Mouse (Mus musculus) embryonic facial prominence, embryonic 15.5 days (tissue): Measurements from ENCODE around the gene Sctr. TPM values are rescaled to one million over a fixed set of nuclear protein-coding genes. Genes with fewer than 3 reads are reported as not detected.

Experiments
- ATAC-seq: fragments of 200-750 bp; cut with Nextera tagmentation; 2 replicates; pipeline ENCODE4 v1.8.0; 2017; ENCODE audit warnings: low read depth, moderate TSS enrichment; ENCODE audit not compliant: insufficient number of reproducible peaks, low FRiP score, low TSS enrichment
- H3K27ac ChIP-seq: fragments of 300-500 bp; sonication (generic); replicated peaks from 2 replicates; pipeline ENCODE4 v1.5.1; 2015; ENCODE audit warnings: mild to moderate bottlenecking, inconsistent platforms
- H3K27me3 ChIP-seq: fragments of 300-500 bp; sonication (generic); 2 replicates; pipeline ENCODE4 v1.6.1; 2015; ENCODE audit warnings: inconsistent platforms
- H3K36me3 ChIP-seq: fragments of 300-500 bp; sonication (generic); 2 replicates; pipeline ENCODE4 v1.6.1; 2015; ENCODE audit warnings: mild to moderate bottlenecking, inconsistent platforms
- H3K4me1 ChIP-seq: fragments of 300-500 bp; sonication (generic); 2 replicates; pipeline ENCODE4 v1.6.1; 2015; ENCODE audit warnings: inconsistent platforms
- H3K4me2 ChIP-seq: fragments of 300-500 bp; sonication (generic); replicated peaks from 2 replicates; pipeline ENCODE4 v1.6.1; 2015; ENCODE audit warnings: mild to moderate bottlenecking, inconsistent platforms
- H3K4me3 ChIP-seq: fragments of 300-500 bp; sonication (generic); replicated peaks from 2 replicates; pipeline ENCODE4 v1.5.1; 2015; ENCODE audit warnings: mild to moderate bottlenecking, inconsistent platforms
- H3K9ac ChIP-seq: fragments of 300-500 bp; sonication (generic); 2 replicates; pipeline ENCODE4 v1.6.1; 2015; ENCODE audit warnings: inconsistent platforms
- H3K9me3 ChIP-seq: fragments of 300-500 bp; sonication (generic); replicated peaks from 2 replicates; pipeline ENCODE4 v1.6.1; 2016; ENCODE audit warnings: inconsistent platforms
- WGBS: fragments of 180-500 bp; shearing (Covaris S2); methylation state at CpG from one replicate; pipeline ENCODE4 v1.1.7; 2015; 5-methylcytosine and 5-hydroxymethylcytosine counted together
- polyA plus RNA-seq: library from polyadenylated mRNA; unstranded; fragments of >200 nt; fragmentation: Nextera tagmentation; extraction: Ambion mirVana; gene quantifications from 2 replicates; pipeline ENCODE4 v1.2.1, GENCODE M21; 2015

Gene Sctr
- polyA plus RNA-seq, 1 experiment from 2014 or later: 0.20 TPM

DNA sequence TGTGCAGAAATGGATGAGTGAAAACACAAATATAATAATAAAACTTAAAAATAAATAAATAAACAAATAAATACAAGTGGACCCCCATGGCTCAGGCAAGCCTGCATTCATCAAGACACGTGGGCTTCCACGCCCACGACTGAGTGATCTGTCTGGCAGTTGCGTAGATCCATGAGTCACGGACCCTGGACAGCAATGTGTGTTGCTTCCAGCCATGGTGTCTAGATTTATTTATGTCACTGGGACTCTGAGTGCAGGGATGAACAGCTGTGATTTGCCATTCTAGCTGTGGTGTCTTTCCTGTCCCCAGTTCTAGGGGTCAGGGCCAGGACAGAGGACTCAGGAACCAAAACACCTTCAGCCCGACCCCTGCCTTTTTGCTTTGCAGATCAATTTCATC is 48.3 kb downstream of the Sctr start:
- Histone ChIP-seq H3K4me3 (no peak overlapping the region), H3K9me3 (no peaks in the 10 kb centered on the region), H3K36me3 (no peaks in the 10 kb centered on the region), H3K27me3 (no peaks in the 10 kb centered on the region), H3K4me1 (peaks cover 9% of the 10 kb centered on the region; the same call in 1 of the 2 replicates), H3K9ac (no peak overlapping the region), H3K27ac (no peak overlapping the region), H3K4me2 (no peak overlapping the region)
- 84% methylated on average over 6 of the region's 6 CpGs for WGBS
- ATAC-seq: no peak

DNA sequence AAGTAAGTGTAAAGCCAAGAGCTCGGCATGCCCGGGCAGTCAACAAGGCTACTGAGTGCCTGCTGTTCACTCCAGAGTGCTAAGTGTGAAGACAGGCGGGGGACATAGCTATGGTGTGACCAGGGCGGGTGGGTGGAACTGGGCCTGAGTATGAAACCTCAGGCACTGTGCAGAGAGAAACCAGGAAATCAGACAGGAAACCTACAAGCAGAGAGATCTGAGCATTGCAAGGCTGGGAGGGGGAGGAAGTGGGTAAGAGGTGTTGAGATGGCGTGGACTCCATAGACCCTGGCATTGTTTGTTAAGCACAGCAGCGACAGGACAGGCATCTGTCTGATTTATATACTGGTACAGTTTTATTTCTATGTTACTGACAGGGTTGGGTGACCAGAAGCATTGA is 48.8 kb downstream of the Sctr start:
- no peak for ATAC-seq

DNA sequence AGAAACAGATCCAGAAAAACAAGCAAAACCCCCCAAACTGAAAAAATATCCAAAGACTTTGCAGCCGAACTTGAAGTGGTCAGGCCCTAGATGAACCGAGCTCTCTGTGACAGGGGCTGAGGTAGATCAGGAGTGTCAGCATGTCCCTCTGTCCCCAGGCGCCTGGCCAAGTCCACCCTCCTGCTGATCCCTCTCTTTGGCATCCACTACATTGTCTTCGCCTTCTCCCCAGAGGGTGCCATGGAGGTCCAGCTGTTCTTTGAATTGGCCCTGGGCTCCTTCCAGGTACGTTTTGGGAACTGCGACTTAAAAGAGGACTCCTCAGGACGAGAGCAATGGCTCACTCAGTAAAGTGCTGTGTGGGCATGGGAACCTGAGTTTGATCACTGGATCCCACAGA is 49.5 kb downstream of the Sctr start:
- 73% methylated on average over 7 of the region's 7 CpGs for WGBS
- Histone ChIP-seq H3K27me3 (no peaks in the 10 kb centered on the region), H3K9ac (no peak overlapping the region), H3K36me3 (no peaks in the 10 kb centered on the region), H3K4me1 (peaks cover 9% of the 10 kb centered on the region; the same call in 1 of the 2 replicates), H3K4me3 (no peak overlapping the region), H3K27ac (no peak overlapping the region), H3K9me3 (no peaks in the 10 kb centered on the region), H3K4me2 (no peak overlapping the region)
- ATAC-seq: no peak

More for the DNA sequence above, 48.8 kb downstream of the Sctr start:
- Histone ChIP-seq H3K27me3 (no peaks in the 10 kb centered on the region), H3K4me1 (peaks cover 9% of the 10 kb centered on the region; the same call in 1 of the 2 replicates), H3K4me2 (no peak overlapping the region), H3K9ac (no peak overlapping the region), H3K9me3 (no peaks in the 10 kb centered on the region), H3K27ac (no peak overlapping the region), H3K36me3 (no peaks in the 10 kb centered on the region), H3K4me3 (no peak overlapping the region)
- 70% methylated on average over 6 of the region's 6 CpGs for WGBS

DNA sequence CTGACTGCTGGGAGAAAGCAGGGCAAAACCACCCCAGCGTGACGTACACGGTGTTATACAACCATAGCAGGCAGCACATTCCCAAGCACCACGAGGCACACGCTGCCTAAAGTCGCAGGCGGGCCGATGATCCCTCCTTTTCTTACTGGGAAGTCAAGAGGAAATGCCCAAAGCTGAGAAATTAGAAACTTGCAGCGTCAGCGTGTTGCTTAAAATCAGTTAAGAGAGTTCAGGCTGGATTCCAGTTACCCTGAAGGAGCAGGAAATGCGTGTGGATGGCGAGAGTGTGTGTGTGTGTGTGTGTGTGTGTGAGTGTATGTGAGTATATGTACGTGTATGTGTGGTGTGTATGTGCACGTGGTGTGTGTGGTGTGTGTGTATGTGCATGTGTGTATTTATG is 50.4 kb downstream of the Sctr start:
- no peaks in the 10 kb centered on the region for H3K27me3 ChIP-seq
- H3K36me3 ChIP-seq: no peaks in the 10 kb centered on the region
- H3K27ac ChIP-seq: no peak overlapping the region
- no peaks in the 10 kb centered on the region for H3K9me3 ChIP-seq
- ATAC-seq: no peak; the same call in 1 of the 2 replicates
- peaks cover 9% of the 10 kb centered on the region; the same call in 1 of the 2 replicates for H3K4me1 ChIP-seq
- 30% methylated on average over 14 of the region's 14 CpGs for WGBS
- H3K4me3 ChIP-seq: no peak overlapping the region
- no peak overlapping the region for H3K9ac ChIP-seq
- no peak overlapping the region for H3K4me2 ChIP-seq

DNA sequence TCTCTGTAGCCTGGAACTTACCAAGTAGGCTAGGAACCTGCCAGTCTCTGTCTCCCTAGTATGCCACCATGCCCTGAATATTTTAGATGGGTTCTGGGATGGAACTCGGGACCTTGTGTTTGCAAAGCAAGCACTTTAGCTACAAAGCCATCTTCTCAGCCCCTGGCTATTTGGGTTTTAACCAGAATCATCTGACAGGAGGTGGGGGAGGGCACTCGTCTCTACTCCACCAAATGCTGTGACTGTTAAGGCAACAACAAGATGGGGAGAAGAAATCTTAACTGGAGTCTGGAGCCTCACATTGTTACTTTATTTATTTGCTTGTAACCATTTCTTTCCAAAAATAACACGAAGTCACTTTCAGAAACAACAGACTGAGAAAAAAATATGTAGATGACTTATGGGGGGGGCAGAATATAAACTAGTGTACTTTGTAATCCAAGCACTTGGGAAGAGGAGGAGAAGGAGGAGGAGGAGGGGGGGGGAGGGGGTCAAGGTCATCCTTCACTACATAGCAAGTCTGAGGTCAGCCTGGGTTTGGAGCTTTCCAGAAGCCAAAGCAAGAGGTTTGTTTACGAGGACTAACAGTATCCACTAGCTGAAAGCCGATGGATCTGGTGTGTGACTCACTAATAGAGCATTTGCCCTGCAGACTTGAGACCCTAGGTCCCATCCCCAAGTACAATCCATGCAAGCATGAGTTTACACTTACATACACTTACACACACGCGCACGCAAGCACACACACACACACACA is 51.2 kb downstream of the Sctr start:
- Histone ChIP-seq H3K9ac (no peak overlapping the region), H3K4me3 (no peak overlapping the region), H3K4me1 (peaks cover 9% of the 10 kb centered on the region; the same call in 1 of the 2 replicates), H3K4me2 (no peak overlapping the region), H3K36me3 (no peaks in the 10 kb centered on the region), H3K27ac (no peak overlapping the region), H3K27me3 (no peaks in the 10 kb centered on the region), H3K9me3 (no peaks in the 10 kb centered on the region)
- 58% methylated on average over 8 of the region's 8 CpGs for WGBS
- ATAC-seq: no peak

DNA sequence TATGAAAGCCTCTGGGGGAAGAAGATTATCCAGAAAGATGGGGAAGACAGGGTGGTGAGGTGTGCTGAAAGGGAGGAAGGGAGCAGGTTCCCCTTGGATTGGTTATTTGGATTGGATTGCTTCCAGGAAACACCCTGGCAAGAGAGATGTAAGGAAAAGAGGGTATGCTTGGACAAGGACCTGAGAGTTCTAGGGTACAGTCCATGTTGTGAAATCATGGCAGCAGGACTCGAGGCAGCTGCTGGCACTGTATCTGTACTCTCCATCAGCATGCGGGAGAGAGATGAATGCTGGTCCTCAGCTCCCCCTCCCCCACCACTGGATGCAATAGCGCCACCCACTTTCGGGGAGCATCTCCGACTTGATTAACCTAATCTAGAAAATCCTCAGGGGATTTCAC is 54.0 kb downstream of the Sctr start:
- no peak for ATAC-seq
- Histone ChIP-seq H3K36me3 (no peaks in the 10 kb centered on the region), H3K4me3 (no peak overlapping the region), H3K9ac (no peak overlapping the region), H3K27me3 (no peaks in the 10 kb centered on the region), H3K9me3 (no peaks in the 10 kb centered on the region), H3K27ac (no peak overlapping the region), H3K4me2 (no peak overlapping the region), H3K4me1 (peaks cover 9% of the 10 kb centered on the region; the same call in 1 of the 2 replicates)
- 60% methylated on average over 5 of the region's 5 CpGs for WGBS

DNA sequence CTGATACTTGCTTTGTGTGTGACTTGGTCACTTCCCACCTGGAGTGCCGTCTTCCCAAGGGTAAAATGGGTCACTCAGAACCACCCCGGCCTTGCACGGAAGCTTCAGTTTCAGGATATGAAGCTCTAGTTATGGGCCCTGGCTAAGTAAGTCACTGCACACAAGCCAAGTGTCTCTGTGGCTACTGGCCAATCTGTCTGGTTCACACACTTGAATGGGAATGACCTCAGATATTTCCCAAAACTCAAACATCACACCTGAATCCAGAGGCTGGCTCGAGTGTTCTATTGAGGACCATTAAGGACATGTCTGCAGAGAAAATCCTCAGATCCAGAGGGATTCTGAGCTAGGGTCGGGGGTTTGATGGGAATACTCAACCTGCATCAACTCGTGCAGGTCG is 55.5 kb downstream of the Sctr start:
- WGBS: 88% methylated on average over 7 of the region's 7 CpGs
- H3K27me3 ChIP-seq: no peaks in the 10 kb centered on the region
- peaks cover 4% of the 10 kb centered on the region; the same call in 1 of the 2 replicates for H3K4me1 ChIP-seq
- H3K9me3 ChIP-seq: no peaks in the 10 kb centered on the region
- H3K4me3 ChIP-seq: no peak overlapping the region
- no peak overlapping the region for H3K4me2 ChIP-seq
- H3K27ac ChIP-seq: no peak overlapping the region
- ATAC-seq: no peak
- no peak overlapping the region for H3K9ac ChIP-seq
- H3K36me3 ChIP-seq: no peaks in the 10 kb centered on the region

DNA sequence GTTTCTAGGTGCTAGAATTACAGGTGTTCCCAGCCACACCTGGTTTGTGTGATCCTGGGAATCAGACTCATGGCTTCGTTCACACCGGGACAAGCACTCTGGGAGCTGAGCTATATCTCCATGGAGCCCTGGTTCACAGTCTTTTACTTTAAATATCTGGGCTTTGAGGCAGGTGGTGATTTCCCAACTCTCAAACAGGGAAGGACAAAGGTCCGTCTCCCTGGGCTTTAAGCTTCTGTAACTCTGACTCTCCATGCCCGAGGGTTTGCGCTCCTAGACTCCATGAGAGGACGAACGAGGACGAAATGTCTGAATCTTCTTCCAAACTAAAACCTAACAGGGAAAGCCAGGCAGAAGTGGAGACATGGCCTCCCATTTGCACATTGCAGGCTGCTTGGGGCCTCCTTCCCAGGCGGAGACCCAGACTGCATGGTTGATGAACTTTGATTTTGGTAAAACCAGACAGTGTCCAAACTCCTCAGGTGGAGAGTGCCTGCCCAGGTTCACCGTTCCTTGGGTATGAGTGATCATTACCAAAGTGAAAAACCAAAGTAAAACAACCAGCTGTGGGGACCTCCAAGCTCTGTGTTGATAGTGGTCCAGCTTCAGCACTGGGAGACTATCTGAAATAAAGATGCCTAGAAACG is 57.5 kb downstream of the Sctr start:
- no peaks in the 10 kb centered on the region for H3K36me3 ChIP-seq
- H3K9ac ChIP-seq: no peak overlapping the region
- no peaks in the 10 kb centered on the region for H3K9me3 ChIP-seq
- H3K27ac ChIP-seq: no peak overlapping the region
- no peak overlapping the region for H3K4me3 ChIP-seq
- no peak for ATAC-seq
- no peak overlapping the region for H3K4me2 ChIP-seq
- 87% methylated on average over 11 of the region's 11 CpGs for WGBS
- H3K4me1 ChIP-seq: no peaks in the 10 kb centered on the region
- H3K27me3 ChIP-seq: no peaks in the 10 kb centered on the region

DNA sequence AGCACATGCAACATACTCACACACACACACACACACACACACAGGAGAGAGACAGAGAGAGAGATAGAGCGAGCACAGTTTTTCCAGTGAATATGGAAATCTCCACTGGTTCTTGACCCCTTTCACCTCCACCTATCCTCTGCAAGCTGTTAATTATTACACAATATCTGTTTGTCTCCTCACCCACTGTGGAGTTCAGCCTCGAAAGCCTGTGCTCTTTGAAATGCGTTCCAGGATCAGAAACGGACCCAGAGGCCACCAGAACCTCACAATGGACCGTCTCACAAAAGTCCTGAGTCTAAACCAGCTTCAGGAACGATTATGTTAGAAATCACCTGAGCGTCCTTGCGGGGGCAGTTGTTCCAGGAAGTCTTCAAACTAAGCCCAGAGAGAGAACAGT is 59.5 kb downstream of the Sctr start:
- Histone ChIP-seq H3K4me3 (no peak overlapping the region), H3K9me3 (no peaks in the 10 kb centered on the region), H3K27ac (no peak overlapping the region), H3K4me1 (no peaks in the 10 kb centered on the region), H3K36me3 (no peaks in the 10 kb centered on the region), H3K9ac (no peak overlapping the region), H3K27me3 (no peaks in the 10 kb centered on the region), H3K4me2 (no peak overlapping the region)
- 83% methylated on average over 8 of the region's 8 CpGs for WGBS
- ATAC-seq: no peak

DNA sequence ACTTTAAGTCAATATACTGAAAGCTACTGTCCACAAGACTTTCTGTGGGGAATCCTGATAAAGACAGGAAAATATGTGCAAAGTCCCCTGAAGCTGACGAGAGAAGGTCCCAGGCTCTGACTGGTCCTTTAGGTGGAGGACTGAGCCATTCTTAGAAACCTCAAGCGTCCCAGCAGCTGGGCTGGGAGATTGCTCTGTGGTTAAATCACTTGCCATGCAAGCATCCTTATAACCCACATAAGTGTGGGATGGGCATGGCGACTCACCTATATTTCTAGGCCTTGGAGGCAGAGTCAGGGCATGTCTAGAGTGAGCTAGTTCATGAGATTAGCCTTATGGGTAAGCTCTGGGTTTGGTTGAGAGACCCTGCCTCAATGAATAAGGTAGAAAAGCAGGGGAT is 59.9 kb downstream of the Sctr start:
- Histone ChIP-seq H3K4me3 (no peak overlapping the region), H3K4me2 (no peak overlapping the region), H3K27me3 (peaks cover 2% of the 10 kb centered on the region; the same call in 1 of the 2 replicates), H3K27ac (no peak overlapping the region), H3K9ac (no peak overlapping the region), H3K36me3 (no peaks in the 10 kb centered on the region), H3K9me3 (no peaks in the 10 kb centered on the region), H3K4me1 (no peaks in the 10 kb centered on the region)
- 75% methylated on average over 3 of the region's 3 CpGs for WGBS
- ATAC-seq: no peak

DNA sequence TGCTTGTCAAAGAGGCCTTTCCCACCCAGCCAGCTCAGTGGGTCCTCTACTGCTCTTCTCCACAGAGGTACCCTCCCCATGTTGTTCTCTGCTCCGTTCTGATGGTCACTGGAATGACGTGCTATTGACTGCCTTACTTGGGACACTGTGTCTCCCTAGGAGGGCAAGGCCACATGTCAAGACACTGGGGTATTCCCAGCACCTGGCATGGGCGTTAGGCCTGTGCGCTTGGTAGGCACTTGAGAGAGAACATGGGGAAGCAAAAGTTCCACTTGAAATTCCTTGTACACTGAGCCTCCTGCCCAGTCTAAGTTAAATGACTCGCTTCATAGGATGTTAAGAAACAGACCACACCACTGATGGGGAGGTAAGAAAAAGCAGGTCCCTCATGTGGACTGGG is 62.4 kb downstream of the Sctr start:
- ATAC-seq: no peak
- Histone ChIP-seq H3K4me1 (peaks cover 15% of the 10 kb centered on the region), H3K4me3 (no peak overlapping the region), H3K9me3 (no peaks in the 10 kb centered on the region), H3K4me2 (no peak overlapping the region), H3K27me3 (peaks cover 25% of the 10 kb centered on the region), H3K9ac (no peak overlapping the region), H3K36me3 (no peaks in the 10 kb centered on the region), H3K27ac (no peak overlapping the region)
- WGBS: 75% methylated on average over 5 of the region's 5 CpGs
